Mouse (Mus musculus): ENCODE measurements around the gene Gap43. TPM values are rescaled to one million over a fixed set of nuclear protein-coding genes. Genes with fewer than 3 reads are reported as not detected.
"Not testable (repeated sequence)": the region's sequence is repeated elsewhere in the genome, so short reads cannot be mapped to it uniquely, and the experiment has no call there.

The Gap43 gene
- polyA plus RNA-seq, 1 experiment from 2014 or later = 15.8 TPM

- 75% methylated on average over 11 of the region's 11 CpGs for WGBS
- Histone ChIP-seq H3K27ac (ENCODE audit: low read length) (no peak overlapping the region), H3K4me1 (ENCODE audit: control insufficient read depth, insufficient read depth, low read length) (no peaks in the 10 kb centered on the region), H3K27me3 (ENCODE audit: control insufficient read depth, insufficient read depth, low read length) (no peaks in the 10 kb centered on the region), H3K4me3 (ENCODE audit: low read length) (no peak overlapping the region), H3K4me2 (ENCODE audit: low read depth, low read length) (no peak overlapping the region), H3K36me3 (ENCODE audit: control insufficient read depth, insufficient read depth) (no peaks in the 10 kb centered on the region), H3K9me3 (replicated peaks; ENCODE audit: control insufficient read depth, low read length) (no peaks in the 10 kb centered on the region), H3K9ac (ENCODE audit: low read length) (no peak overlapping the region)
- ATAC-seq (replicated peaks; ENCODE audit: extremely low read depth, insufficient read depth, low FRiP score) = no peak
Observed at GRCm38 (mm10) chr16:42255693-42256092, 84.8 kb downstream of the Gap43 start.

GRCm38 (mm10) chr16:42255222-42255621 is 85.2 kb downstream of the Gap43 start:
- Histone ChIP-seq H3K4me3 (ENCODE audit: low read length) (no peak overlapping the region), H3K36me3 (ENCODE audit: control insufficient read depth, insufficient read depth) (no peaks in the 10 kb centered on the region), H3K27me3 (ENCODE audit: control insufficient read depth, insufficient read depth, low read length) (no peaks in the 10 kb centered on the region), H3K4me1 (ENCODE audit: control insufficient read depth, insufficient read depth, low read length) (no peaks in the 10 kb centered on the region), H3K9ac (ENCODE audit: low read length) (no peak overlapping the region), H3K4me2 (ENCODE audit: low read depth, low read length) (no peak overlapping the region), H3K9me3 (replicated peaks; ENCODE audit: control insufficient read depth, low read length) (no peaks in the 10 kb centered on the region), H3K27ac (ENCODE audit: low read length) (no peak overlapping the region)
- no peak for ATAC-seq (replicated peaks; ENCODE audit: extremely low read depth, insufficient read depth, low FRiP score)
- whole genome bisulfite sequencing = 71% methylated on average over 3 of the region's 3 CpGs

GRCm38 (mm10) chr16:42252252-42252651 is 88.2 kb downstream of the Gap43 start:
- Histone ChIP-seq H3K4me2 (ENCODE audit: low read depth, low read length) (no peak overlapping the region), H3K9ac (ENCODE audit: low read length) (no peak overlapping the region), H3K9me3 (replicated peaks; ENCODE audit: control insufficient read depth, low read length) (no peaks in the 10 kb centered on the region), H3K27me3 (ENCODE audit: control insufficient read depth, insufficient read depth, low read length) (no peaks in the 10 kb centered on the region), H3K4me1 (ENCODE audit: control insufficient read depth, insufficient read depth, low read length) (no peaks in the 10 kb centered on the region), H3K27ac (ENCODE audit: low read length) (no peak overlapping the region), H3K4me3 (ENCODE audit: low read length) (no peak overlapping the region), H3K36me3 (ENCODE audit: control insufficient read depth, insufficient read depth) (no peaks in the 10 kb centered on the region)
- ATAC-seq (replicated peaks; ENCODE audit: extremely low read depth, insufficient read depth, low FRiP score) = no peak
- WGBS = 61% methylated on average over 5 of the region's 5 CpGs

GRCm38 (mm10) chr16:42244121-42244520 is 96.3 kb downstream of the Gap43 start:
- H3K27me3 ChIP-seq (ENCODE audit: control insufficient read depth, insufficient read depth, low read length); H3K27ac ChIP-seq (ENCODE audit: low read length); H3K36me3 ChIP-seq (ENCODE audit: control insufficient read depth, insufficient read depth); H3K4me2 ChIP-seq (ENCODE audit: low read depth, low read length); H3K9me3 ChIP-seq (replicated peaks; ENCODE audit: control insufficient read depth, low read length); H3K4me1 ChIP-seq (ENCODE audit: control insufficient read depth, insufficient read depth, low read length); ATAC-seq (replicated peaks; ENCODE audit: extremely low read depth, insufficient read depth, low FRiP score); H3K9ac ChIP-seq (ENCODE audit: low read length); H3K4me3 ChIP-seq (ENCODE audit: low read length): not testable (repeated sequence)
- WGBS = 64% methylated on average over 3 of the region's 3 CpGs

GRCm38 (mm10) chr16:42231306-42231705 is 109.1 kb downstream of the Gap43 start:
- 0 out of 2 replicates have a peak, but pooled peaks cover 4% of the 10 kb centered on the region for H3K9me3 ChIP-seq (replicated peaks; ENCODE audit: control insufficient read depth, low read length)
- no peak overlapping the region for H3K9ac ChIP-seq (ENCODE audit: low read length)
- no peaks in the 10 kb centered on the region for H3K4me1 ChIP-seq (ENCODE audit: control insufficient read depth, insufficient read depth, low read length)
- H3K4me2 ChIP-seq (ENCODE audit: low read depth, low read length) = no peak overlapping the region
- no peak for ATAC-seq (replicated peaks; ENCODE audit: extremely low read depth, insufficient read depth, low FRiP score)
- no peak overlapping the region for H3K4me3 ChIP-seq (ENCODE audit: low read length)
- WGBS = 63% methylated on average over 4 of the region's 4 CpGs
- no peak overlapping the region for H3K27ac ChIP-seq (ENCODE audit: low read length)
- H3K36me3 ChIP-seq (ENCODE audit: control insufficient read depth, insufficient read depth) = no peaks in the 10 kb centered on the region
- no peaks in the 10 kb centered on the region for H3K27me3 ChIP-seq (ENCODE audit: control insufficient read depth, insufficient read depth, low read length)

Small RNA genes lying within 50 kb of the gene (microRNA-seq; reads per million reads assigned to microRNA genes)
- gene Mir6540 = 9.6 reads per million, percentile 26 among the genes with 10 or more reads in this experiment

All from heart, embryonic 16.5 days (tissue).